Mouse (Mus musculus): ENCODE measurements around the gene Cachd1. TPM values are rescaled to one million over a fixed set of nuclear protein-coding genes. Genes with fewer than 3 reads are reported as not detected.

The Cachd1 gene
- total RNA-seq (2023) = 1 to 10 TPM in 1 of 2 experiments, under 1 TPM in 1; 0.20 to 1.4 TPM

GRCm38 (mm10) chr4:100776043-100776870, at the start of gene Cachd1:
Gene Cachd1, plus strand, starts transcription at chr4:100776675.

GRCm38 (mm10) chr4:101020596-101020995, 244.1 kb downstream of the Cachd1 start, which contains the start of gene Gm10577:
Gene Gm10577, minus strand, starts transcription at chr4:101020696.

GRCm38 (mm10) chr4:101068786-101069153, 292.3 kb downstream of the Cachd1 start, which contains the start of gene Raver2:
Gene Raver2, plus strand, starts transcription at chr4:101068983.

Other genes starting within 250 kb of the Cachd1 start
- gene Gm10577, start 244.0 kb downstream of the Cachd1 start, total RNA-seq (2023) = not detected